Mouse (Mus musculus) A20 (cell line): Measurements from ENCODE around the gene Osbpl10.

Experiments used
- DNase-seq: peaks from one replicate; pipeline ENCODE4 v3.0.0-alpha.2; 2011; ENCODE audit warnings: low read depth, low spot score

The Osbpl10 gene

DNA sequence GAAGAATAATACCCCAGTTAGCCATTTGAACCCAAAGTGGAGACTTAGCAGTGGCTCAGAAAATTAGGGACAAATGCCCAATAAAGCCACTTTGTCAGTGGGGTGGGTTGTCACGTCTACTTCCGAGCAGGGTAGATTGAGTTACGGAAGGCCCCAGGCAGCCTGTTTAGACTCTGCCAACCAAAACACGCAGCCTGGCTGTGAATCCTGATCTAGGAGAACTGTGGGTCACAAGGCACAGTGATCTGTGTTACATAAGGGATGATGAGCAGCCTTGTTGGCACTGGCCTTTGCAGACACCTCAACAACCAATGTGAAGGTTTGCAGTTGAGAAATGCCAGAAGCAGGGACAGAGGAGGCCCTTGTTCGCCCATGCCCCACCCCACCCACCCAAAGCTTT, 183.2 kb downstream of the Osbpl10 start:
- DNase-seq: no peak

DNA sequence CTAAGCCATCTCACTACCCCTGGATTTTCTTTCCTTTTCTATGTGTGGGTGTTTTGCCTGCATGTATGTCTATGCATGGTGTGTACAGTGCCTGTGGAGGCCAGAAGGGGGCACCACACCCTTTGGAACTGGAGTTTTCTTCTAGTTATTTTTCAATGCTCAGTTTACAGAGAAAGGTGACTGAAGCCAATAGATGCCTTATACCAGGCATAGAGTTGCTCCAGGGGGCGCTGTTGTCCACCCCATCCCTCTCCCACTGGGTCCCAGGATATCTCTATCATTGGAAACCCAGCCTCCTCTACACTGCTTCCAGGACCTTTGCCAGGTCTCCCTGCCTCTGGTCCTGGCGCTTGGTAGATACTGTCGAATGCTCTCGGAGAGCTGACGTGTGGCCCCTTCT, 184.7 kb downstream of the Osbpl10 start:
- peak; percentile 70 for DNase-seq

DNA sequence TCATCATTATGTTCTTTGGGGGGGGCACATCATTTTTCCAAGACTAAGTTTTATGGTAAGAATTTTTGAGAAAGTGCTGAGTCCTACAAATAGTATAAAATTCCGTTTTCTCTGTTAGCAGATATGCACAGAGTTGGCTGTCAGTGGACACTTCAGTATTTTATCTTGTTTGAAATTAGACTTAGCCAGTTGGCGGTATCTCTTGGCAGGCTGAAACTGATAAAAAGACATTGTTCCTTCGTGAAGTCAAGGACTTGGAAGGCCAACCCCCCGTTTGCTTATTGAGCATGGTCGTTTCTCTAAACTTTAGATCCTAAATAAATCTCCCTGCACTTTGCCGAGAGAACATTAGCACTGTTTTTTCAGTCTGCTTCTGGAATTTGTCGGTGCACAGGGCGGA, 185.3 kb downstream of the Osbpl10 start:
- DNase-seq: no peak

DNA sequence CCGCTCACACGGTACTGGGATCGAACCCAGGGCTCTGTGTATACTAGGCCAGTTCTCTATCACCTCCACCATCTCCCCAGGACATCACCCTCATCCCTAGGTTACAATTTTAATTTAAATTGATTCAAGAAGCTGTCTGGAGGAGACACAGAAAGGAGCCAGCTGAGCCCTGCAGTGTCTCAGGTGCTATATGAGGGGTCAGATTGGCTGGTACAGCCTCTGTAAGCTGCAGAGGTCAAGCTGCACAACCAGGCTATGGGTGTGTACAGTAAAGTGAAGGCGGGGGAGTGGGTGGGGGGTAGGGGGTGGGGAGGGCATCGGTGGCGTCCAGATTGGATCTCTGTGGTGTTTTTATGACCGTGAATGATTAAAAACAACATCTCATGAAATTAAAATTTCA, 186.0 kb downstream of the Osbpl10 start:
- DNase-seq: no peak

DNA sequence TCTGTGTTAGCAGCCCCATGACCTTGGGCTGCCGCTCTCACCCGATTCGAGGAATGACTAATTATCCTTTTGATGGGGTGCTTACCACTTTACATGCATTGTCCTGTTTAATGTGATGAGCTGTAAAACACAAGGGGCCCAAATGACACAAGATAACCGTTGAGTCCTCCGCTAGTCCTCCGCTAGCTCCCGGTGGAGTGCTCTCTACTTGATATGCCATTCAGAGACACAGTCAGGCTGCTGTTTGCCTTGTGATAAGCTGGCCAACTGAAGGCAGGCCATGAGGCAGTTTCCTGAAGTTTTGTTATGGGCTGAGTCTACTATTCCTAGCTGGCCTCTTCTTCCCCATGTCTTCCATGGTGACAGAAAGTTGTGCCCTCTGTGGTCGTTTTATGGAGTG, 187.6 kb downstream of the Osbpl10 start:
- no peak for DNase-seq

DNA sequence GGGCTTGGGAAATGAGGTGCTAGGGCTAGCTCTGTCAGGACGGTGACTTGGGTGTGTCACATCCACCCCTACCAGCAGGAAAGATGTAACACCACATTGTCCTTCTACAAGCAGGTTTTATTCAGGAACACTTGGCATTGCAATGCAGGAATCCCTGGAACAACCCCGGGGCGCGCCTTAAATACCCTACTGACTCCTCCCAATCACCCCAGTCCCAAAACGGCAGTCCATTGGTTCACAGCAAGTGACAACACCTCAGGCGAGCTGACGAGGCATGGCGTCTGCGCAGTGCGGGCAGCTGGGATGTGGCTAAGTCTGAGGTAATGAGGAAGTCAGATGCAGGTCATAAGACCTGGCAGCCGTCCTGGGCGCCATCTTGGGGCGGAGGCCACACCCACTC, 191.2 kb downstream of the Osbpl10 start:
- DNase-seq: no peak

DNA sequence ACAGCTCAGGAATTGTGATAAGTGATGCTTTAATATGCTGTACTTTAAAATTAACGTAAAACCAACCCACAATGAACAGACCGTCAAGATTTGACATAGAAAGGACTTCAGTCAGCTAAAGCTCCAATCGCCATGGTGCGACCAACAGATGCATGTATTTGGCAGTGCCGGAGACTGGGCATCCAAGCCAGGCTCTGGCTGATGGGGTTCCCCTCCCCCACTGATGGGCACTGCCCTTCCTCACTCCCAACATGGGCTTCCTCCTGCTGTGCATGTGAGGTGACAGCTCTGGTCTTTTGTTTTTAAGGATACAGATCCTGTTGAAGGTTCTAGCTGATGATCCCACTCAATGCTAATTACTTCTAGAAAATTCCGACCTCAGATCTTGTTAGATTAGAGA, 193.7 kb downstream of the Osbpl10 start:
- no peak for DNase-seq

DNA sequence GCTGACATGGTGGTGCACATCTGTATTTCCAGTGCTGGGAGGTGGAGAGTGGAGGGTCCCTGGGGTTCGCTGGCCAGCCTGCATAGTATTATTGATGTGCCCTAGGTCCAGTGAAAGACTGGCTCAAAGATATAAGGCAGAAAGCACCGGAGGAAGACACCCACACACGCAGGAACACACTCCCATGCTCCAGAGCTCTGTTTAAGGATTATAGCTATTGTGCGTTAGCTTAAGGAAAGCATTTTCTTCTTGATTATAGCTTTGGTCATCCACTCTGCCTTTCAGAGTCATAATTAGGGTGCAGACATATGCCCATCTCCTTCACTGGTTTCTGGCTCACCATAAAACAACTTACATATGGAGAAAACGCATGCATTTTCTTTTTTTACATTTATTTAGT, 200.8 kb downstream of the Osbpl10 start:
- DNase-seq: no peak

DNA sequence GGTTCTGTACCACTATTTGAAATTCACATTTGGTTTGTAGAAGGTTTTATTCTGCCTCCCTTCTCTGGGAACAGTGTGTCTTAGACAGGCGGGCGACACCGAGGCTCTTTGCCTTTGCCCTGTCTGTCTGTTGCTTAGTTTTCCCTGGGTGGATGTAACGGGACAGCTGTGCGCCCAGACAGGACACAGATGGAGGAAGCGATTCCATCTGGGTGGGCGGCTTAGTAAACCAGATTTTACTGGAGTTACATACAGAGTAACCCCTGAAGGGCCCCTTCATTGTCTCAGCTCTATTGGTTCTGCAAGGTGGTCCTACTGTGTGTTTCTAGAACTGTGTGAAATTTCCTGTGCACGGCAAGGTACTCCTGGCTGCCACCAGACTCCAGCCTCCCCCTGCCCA, 201.6 kb downstream of the Osbpl10 start:
- DNase-seq: no peak

DNA sequence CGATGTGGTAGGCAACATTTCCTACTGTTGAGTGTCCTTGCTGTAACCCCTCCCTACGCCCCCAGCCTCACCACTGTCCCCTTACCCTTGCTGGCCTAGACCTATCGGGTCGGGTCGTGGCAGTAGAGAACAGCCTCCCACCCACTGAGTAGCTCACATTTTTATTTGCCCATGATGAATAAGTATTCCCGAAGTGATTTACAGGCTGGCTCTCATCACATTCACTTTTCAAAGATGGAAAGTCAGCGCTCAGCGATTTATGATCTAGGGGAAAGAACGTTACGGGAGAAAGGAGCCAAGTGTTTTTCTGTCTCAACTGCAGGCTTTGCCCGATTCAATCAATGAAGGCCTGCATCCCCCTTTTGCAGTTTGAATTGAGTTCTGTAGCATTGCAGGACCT, 208.0 kb downstream of the Osbpl10 start:
- no peak for DNase-seq

DNA sequence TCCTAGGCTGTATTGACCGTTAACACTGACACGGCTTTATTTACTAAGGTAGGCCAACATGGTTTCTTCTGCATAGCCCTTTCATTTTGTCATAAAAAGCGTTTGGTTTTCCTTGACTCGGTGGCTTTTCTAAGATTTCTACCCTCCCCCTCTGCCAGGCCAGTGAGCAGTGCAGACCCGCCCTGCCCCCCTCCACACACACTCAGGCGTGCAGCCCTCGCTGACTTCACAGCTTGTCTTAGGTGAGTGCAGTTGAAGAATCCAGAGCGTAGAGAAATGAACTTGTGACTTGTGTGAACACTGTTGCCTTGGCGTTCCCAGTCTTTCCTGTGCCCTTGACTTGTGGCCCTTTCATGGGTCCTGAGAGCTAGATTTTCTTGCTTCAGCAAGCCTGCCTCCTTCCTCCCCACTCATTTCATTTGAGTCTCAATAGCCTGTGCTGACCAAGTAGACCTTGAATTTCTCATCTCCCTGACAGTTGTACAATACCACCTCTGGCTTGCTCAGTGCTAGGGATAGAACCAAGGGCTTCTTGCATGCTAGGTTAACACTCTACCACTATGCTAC, 212.1 kb downstream of the Osbpl10 start:
- no peak for DNase-seq

DNA sequence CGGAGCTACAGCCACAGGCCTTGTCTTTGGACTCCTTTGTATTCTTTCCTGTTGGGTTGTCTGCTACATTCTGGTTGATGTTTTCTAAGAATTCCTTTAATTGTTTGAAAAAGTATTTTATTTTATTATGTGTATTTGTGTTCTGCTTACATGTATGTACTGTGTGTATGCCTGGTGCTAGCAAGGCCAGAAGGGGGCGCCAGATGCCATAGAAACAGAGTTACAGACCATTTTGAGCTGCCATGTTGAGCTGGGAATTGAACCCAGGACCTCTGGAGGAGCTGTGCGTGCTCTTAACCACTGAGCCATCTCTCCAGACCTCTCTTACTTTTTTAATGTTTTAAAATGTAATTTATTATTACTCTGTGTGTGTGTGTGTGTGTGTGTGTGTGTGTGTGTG, 214.5 kb downstream of the Osbpl10 start:
- peak; percentile 30 for DNase-seq

DNA sequence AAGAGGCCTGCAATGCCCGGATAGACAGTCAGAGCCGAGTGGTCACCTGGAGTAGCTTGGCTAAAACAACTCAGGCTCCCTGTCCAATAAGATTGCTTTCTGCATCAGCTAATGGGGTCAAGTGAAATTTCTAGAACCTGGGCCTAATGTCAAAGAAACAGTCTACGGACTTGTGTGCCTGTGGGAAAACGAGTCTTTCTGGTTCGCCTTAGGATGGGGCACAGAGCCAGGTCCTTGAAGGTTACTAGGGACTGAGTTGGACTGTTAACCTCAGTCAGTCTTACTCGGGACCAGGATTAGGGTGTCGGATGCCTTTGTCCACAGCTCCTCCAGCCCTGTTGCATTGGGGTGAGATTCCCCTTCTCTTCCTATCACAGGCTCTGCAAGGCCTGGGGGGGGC, 218.7 kb downstream of the Osbpl10 start:
- DNase-seq: no peak

DNA sequence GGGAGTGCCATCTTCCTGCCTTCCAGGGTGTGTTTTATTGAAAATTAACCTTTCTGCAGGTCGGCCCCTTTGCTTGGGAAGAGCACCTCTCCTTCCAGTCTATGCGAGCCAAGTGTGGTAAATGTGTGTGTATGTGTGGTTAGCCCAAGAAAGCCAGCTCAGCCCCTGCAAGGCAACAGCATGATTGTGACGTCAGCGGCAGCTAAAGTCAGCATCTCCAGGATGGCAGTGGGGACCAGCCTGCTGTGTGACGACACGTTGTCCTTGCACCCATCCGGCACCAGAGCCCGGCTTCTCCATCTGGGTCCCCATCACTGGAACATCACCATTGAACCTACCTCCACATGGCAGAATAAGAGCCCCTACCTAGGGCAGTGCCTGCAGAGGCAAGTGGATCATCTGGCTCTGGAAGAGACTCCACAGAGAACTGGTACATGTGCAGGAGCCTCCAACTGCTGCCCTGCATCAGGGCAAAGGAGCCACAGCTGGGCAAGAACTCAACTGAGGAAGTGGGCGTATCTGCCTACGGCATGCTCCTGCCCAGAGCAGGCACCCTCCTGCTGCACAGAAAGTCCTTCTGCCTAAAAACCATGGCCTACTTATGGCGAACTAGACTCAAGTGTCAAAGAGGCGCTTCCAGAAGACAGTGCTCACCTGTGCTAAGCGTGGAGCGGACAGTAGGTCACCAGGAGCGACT, 221.9 kb downstream of the Osbpl10 start:
- DNase-seq: no peak

DNA sequence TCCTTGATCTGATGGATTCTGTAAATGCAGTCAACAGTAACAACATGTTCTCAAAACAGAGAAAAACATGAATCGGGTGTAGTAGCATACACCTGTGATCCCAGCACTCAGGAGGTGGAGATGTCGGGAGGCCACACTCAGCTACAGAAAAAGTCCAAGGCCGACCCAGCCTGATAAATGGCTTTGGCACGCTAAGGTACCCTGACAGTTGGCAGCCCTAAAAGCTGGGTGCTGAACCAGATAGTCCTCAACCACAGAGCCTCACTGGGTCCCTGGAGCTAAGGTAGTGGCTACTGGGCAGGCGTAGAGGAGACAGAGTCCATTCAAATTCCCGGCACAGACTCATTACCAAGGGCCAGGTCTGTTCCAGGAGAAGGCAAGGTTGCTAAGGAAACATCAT, 222.9 kb downstream of the Osbpl10 start:
- DNase-seq: no peak

DNA sequence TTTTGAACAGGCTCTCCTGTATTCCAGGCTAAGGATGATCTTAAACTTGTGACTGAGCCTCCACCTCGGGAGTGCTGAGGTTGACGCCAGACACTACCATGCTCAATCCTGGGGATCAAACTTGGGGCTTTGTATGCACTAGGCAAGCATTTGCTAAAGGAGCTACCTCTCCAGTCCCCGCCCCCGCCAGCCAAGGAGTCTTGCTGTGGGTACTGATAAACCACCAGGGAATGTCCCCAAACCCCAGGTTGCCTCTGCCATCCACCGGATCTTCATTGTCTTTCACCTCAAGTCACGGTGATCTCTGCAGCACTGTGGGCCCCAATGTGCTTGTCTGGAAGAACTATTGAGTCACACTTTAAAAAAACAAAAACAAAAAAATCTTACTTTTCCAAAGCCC, 224.8 kb downstream of the Osbpl10 start:
- no peak for DNase-seq

DNA sequence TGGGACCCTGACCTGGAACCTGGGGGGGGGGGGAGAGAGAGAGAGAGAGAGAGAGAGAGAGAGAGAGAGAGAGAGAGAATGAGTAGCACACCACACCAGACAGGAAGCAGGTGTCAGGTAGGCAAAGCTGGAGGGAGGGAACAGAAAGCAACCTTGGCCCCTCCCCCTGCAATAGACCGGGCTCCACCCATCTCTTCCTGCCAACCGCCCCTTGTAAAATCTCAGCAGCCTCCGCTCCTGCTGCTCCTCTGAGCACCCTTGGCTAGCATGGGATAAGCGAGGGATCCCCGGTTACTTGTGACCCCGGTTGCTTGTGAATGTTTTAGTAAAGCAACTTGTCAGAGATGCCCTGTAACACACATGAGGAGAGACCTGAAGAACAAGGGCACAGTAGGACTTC, 227.1 kb downstream of the Osbpl10 start:
- peak; percentile 21 for DNase-seq

DNA sequence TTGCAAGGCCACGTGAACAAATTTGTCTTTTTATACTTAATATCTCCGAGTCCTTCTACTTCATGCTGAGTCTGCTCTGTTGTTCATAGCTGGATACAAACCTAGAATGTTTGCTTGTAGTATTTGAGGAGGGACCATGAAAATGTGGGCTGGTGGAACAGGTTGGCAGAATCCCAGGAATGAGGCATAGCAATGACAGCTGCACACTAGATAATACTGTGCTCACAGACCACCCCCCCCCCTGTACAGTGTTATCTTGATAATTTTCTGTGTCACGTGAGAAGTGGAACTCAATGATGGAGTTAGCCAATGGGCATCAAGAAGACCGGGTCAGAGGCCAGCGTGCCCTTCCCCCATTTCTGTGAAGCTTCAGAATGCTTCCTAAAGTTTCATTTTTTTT, 227.8 kb downstream of the Osbpl10 start:
- DNase-seq: no peak

DNA sequence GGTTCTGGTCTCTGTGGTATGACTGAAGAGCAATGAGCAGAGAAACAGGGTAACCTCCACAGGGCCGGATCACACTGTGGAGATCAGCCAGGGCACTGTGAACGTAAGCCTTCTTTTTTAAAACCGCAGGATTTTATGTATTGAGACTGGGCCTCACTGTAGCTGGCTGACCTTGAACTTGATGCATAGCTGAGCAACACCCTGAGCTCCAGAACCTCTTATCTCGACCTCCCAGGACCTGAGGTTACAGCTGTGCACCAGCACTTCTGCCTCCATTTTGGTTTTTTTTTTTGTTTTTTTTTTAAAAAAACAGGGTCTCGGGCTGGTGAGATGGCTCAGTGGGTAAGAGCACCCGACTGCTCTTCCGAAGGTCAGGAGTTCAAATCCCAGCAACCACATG, 231.4 kb downstream of the Osbpl10 start:
- no peak for DNase-seq

DNA sequence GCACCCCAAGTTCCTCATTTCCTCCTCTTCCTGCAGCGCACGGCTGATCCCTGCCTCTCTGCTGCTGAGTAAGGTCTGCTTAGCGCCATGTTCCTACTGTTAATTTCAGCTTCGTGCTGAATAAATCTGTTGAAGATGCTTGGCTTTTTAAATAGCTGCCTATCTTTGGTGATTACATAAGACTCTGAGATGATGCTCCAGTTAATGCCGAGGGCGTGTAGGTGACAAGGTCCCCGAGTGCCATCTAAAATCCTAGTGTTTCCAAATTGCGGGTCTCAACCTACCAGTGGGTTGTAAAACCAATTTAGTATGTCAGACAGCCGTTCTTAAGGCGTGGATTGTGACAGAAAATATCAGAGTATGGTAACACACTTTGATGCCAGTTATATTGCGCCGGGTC, 232.2 kb downstream of the Osbpl10 start:
- no peak for DNase-seq

DNA sequence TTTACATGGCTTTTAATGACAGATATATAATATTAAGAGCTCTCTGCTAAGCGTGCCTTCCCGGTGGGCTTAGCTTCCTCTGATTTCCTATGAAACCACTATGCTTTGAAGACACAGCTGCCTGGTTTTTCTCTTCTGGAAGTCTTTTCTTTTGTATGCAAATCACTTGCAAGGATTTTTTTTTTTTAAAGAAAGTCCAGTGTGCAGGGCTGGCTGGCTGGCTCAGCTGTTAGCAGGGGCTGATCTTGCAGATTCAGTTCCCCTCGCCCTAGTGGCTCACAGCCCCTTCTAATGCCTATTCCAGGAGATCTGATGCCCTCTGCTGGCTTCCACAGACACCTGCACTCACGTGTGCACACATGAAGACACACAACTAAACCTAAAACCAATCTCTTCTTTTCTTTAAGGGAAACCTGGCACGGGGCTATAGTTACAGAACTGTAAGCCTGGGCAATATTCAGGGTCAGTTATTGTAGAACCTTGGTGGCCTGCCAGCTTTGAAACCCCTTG, 235.4 kb downstream of the Osbpl10 start:
- DNase-seq: no peak

DNA sequence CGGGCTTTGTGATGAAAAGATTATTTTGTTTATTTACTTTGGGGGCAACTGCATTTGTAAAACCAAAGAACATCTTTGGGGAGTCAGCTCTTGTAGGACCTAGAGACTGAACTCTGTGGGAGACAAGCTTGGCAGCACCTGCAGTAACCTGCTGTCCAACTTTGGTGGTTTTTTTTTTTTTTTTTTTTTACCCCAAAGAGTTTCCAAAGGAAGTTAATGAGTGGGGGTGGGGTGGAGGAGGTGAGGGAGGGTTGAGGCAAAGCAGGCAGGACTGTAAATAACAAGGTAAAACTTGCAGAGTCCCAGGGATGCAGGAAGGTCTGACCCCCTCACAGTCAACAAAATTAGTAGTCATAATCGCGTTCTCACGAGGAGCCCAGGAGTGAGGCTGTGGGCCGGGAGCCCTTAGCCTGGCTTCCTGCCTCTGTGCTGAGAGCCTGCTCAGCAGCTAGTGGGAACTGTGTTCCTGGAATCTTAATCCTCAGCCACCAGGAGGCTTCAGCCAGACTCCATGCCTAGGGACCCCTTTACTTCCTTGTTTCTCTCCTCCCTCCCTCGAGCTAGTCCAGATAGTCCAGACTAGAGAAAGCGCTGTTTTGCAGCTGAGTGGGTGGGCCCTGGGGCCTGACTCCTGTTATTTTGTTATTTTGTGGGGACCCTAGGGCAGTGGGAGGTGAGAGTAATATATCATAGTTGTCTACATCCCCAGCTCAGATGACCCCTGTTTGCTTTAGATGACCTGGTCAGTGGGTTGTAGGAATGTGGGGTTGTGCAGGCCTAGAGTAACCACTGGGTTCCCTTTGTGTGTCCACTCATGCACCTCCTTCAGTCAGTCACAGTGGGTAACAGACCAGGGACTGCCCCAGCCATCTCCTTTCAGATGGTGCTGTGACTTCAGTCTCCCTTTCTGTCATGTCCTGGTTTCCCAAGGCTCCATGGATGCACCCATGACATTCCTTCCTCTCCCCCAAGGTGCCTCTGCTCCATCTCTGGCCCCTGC, 236.5 kb downstream of the Osbpl10 start:
- no peak for DNase-seq
